Mouse (Mus musculus) lung, adult 2 months (tissue): ENCODE measurements around the gene Mrvi1.

ENCODE experiments used
- CTCF ChIP-seq: fragments of 200-500 bp; IDR thresholded peaks from 2 replicates; pipeline ENCODE4 v1.5.1; 2011; ENCODE audit warnings: mild to moderate bottlenecking, low read length, control low read depth; ENCODE audit not compliant: insufficient read depth
- POLR2A ChIP-seq: fragments of 200-500 bp; IDR thresholded peaks from 2 replicates; pipeline ENCODE4 v1.6.1; 2011; ENCODE audit warnings: low read depth, mild to moderate bottlenecking, control low read depth, low read length, borderline replicate concordance; ENCODE audit errors: extremely low read depth

DNA sequence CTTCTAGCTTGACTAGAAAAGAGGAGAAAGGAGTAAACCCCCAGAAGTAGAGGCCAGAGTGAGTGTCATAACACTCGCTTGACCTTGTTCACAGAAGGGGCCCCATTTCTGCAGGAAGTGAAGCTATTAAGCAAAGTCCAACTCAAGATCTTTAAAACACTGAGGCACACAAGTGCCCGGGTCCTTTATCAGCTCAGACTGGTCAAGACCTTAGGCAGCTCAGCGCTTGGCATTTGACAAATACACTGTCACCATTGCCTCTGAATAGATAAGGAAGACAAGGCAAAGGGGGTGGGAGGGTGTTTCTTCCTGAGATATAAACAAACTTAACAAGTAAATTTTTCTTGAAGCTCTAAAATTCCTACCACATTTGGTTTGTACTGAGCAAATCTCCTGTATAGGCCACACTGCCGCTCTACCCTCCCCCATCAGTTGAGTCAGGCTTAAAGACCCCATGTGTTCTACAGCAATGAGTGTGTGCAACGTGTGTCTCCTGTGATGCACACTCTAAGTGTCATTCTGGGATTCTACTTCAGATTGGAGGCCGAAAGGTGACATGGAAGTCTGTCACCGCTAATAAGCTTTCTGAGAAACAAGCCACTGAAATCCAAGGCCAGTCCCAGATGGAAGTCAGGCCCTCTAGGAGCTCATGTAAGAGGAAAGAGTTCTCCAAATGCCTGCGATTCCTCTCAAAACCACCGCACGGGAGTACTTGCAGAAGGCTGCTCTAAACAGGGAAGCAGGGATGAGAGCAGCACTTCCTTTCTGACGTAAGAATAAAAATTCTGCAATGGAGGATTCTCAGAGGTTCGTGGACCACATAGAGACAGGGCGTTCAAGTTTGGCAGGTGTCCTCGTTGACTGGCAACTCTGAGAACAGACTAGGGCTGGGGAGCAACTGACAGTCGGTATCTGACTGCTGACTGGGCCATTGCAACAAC is 16.9 kb upstream of the Mrvi1 start:
- TF ChIP-seq CTCF = no peak
- no peak for TF ChIP-seq POLR2A
